Mouse (Mus musculus) limb, embryonic 10.5 days (tissue): ENCODE data around the gene Pycr1. TPM values are rescaled to one million over a fixed set of nuclear protein-coding genes. Genes with fewer than 3 reads are reported as not detected.

Source experiments
- DNase-seq: peaks from one replicate; pipeline ENCODE4 v3.0.0-alpha.2; 2017; ENCODE audit warnings: low spot score
- H3K27ac ChIP-seq: fragments of 300-500 bp; sonication (generic); 2 replicates; pipeline ENCODE4 v1.5.1; 2016; ENCODE audit warnings: mild to moderate bottlenecking
- H3K27me3 ChIP-seq: fragments of 300-500 bp; sonication (generic); 2 replicates; pipeline ENCODE4 v1.6.1; 2016; ENCODE audit warnings: low read depth, mild to moderate bottlenecking; ENCODE audit not compliant: poor library complexity, severe bottlenecking
- H3K36me3 ChIP-seq: fragments of 300-500 bp; sonication (generic); 2 replicates; pipeline ENCODE4 v1.6.1; 2016; ENCODE audit warnings: mild to moderate bottlenecking, moderate library complexity
- H3K4me1 ChIP-seq: fragments of 300-500 bp; sonication (generic); 2 replicates; pipeline ENCODE4 v1.6.1; 2016
- H3K4me3 ChIP-seq: fragments of 300-500 bp; sonication (generic); 2 replicates; pipeline ENCODE4 v1.5.1; 2016; ENCODE audit warnings: mild to moderate bottlenecking, moderate library complexity
- H3K9me3 ChIP-seq: fragments of 300-500 bp; sonication (generic); replicated peaks from 2 replicates; pipeline ENCODE4 v1.6.1; 2016; ENCODE audit warnings: mild to moderate bottlenecking
- WGBS: fragments of 180-500 bp; shearing (Covaris S2); methylation state at CpG from one replicate; pipeline ENCODE4 v1.1.7; 2016; 5-methylcytosine and 5-hydroxymethylcytosine counted together
- polyA plus RNA-seq: library from polyadenylated mRNA; unstranded; fragments of >200 nt; fragmentation: Nextera tagmentation; extraction: Ambion mirVana; gene quantifications from 2 replicates; pipeline ENCODE4 v1.2.1, GENCODE M21; 2016

The Pycr1 gene
- polyA plus RNA-seq, 1 experiment from 2014 or later, result 40.6 TPM

DNA sequence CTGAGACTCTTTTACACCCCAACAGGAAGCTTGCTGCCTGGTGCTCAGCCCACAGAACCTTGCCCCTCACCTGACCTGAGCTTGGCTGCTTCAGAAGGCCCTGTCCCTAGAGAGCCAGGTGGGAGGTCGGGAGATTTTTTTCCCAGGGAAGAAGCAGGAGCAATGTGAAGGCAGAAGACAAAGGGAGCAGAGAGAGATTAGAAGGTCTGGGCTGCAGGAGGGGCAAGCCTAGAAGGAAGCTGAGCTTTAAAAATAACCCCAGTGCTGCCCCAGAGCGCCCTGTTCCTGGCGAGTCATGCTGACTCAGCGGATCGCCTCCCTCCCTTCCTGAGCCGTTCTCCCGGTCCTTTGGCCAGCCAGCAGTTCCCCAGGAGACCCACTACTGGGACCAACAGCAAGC lies 13.7 kb downstream of the Pycr1 start:
- WGBS, result 51% methylated on average over 7 of the region's 7 CpGs
- no peak for DNase-seq

DNA sequence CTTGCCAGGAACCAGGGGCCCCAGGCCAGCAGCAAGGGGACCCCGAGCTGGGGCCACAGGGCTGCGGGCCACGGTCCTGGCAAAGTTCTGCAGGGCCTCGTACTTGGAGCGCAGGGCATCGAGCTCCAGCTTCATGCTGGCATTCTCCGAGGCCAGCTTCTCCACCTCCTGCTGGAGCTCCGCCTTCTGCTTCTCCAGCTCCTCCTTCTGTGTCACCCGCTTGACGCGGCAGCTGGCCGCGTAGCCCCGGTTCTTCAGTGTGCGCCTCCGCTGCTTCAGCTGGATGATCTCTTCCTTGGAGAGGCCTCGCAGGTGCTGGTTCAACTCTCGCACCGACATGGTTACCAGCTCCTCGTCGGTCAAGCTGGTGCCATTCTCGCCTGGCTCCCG lies 14.2 kb downstream of the Pycr1 start:
- H3K27ac ChIP-seq, result 0 out of 2 replicates have a peak overlapping the region, but pooled peaks have one; percentile 66
- peak overlapping the region; percentile 18 for H3K4me3 ChIP-seq
- H3K27me3 ChIP-seq, result no peaks in the 10 kb centered on the region
- H3K9me3 ChIP-seq, result no peaks in the 10 kb centered on the region
- H3K4me1 ChIP-seq, result peaks cover 57% of the 10 kb centered on the region
- H3K36me3 ChIP-seq, result peaks cover 43% of the 10 kb centered on the region
- no peak for DNase-seq
- WGBS, result 79% methylated on average over 23 of the region's 23 CpGs

More for the DNA sequence above, 13.7 kb downstream of the Pycr1 start:
- peak overlapping the region; percentile 18 for H3K4me3 ChIP-seq
- peaks cover 54% of the 10 kb centered on the region for H3K4me1 ChIP-seq
- peaks cover 43% of the 10 kb centered on the region for H3K36me3 ChIP-seq
- H3K9me3 ChIP-seq, result no peaks in the 10 kb centered on the region
- no peaks in the 10 kb centered on the region for H3K27me3 ChIP-seq
- H3K27ac ChIP-seq, result peak overlapping the region; percentile 66

DNA sequence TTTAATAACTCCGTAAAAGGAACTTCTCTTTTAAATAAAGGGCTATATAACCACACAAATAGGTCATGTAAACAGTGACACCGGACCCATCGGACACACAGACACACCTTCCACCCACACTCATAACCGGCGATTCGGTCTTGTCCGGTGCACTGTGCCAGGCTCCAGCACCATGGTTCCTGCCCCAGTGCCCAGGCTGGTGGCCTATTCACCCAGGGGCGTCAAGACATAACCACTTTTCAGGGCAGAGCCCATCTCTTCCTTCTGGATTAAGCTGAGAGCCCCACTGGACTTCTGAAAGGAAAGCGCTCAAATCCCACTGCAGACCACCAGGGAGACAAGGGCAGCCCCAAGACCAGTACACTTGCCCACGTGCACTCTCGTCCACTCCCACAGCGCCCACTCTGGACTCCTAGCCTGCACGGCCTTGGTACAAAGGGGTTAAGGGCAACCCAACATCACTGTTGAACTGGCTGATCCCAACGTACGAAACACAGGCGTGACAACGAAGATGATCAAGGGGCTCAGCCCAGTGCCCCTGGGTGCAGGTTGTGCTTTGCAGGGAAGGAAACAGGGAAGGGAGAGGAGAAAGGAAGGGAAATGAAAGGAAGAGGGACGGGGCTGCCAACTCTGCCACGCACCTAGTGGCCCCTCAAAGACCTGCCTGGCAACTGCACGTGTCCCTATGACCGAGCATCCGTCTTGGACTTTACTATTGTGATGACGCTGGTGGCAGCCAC lies 14.8 kb downstream of the Pycr1 start:
- peaks cover 59% of the 10 kb centered on the region for H3K4me1 ChIP-seq
- whole genome bisulfite sequencing, result 97% methylated on average over 23 of the region's 23 CpGs

DNA sequence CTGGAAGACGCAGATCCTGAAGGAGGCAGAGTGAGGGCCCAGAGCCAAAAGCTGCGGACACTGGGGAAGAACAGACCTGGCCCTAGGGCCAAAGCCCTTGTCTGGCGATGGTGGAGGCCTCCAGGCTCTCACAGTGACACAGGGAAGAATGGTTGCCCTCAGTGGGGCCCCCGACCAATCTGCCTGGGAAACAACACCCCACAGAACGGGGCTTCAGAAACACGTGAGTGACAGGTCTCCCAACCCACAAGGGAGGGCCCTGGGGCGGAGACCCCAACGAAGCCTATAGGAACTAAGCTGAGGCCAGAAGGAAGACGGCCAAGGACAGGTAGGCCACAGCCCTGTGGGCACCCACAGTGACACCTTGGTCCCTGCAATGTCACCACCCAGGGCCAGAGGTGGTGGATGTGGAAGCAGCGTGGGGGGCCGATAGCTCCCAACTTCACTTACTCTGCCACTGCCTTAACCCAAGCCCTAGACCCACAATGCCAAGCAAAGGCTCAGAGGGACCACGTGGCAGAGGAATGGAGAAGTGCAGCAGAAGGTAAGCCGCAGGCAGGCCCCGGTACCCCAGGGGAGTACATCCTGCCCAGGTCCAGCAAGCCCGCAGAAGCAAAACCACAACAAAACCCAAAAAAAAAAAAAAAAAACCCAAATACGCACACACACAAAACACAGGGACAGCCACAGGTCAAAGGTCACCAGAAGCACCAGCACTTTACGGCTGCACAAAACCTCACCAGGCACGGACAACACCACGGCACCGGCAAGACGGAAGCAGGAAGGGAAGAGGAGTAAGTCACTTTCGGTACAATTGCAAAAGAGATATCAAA lies 15.9 kb downstream of the Pycr1 start:
- DNase-seq, result no peak
- 84% methylated on average over 22 of the region's 22 CpGs for WGBS
- Histone ChIP-seq H3K9me3 (no peaks in the 10 kb centered on the region), H3K4me1 (peaks cover 56% of the 10 kb centered on the region), H3K27me3 (no peaks in the 10 kb centered on the region), H3K27ac (no peak overlapping the region), H3K36me3 (peaks cover 51% of the 10 kb centered on the region), H3K4me3 (no peak overlapping the region)

More for the DNA sequence above, 14.8 kb downstream of the Pycr1 start:
- Histone ChIP-seq H3K9me3 (no peaks in the 10 kb centered on the region), H3K27me3 (no peaks in the 10 kb centered on the region), H3K4me3 (peak overlapping the region; percentile 19), H3K36me3 (peaks cover 43% of the 10 kb centered on the region), H3K27ac (no peak overlapping the region)
- DNase-seq, result no peak

DNA sequence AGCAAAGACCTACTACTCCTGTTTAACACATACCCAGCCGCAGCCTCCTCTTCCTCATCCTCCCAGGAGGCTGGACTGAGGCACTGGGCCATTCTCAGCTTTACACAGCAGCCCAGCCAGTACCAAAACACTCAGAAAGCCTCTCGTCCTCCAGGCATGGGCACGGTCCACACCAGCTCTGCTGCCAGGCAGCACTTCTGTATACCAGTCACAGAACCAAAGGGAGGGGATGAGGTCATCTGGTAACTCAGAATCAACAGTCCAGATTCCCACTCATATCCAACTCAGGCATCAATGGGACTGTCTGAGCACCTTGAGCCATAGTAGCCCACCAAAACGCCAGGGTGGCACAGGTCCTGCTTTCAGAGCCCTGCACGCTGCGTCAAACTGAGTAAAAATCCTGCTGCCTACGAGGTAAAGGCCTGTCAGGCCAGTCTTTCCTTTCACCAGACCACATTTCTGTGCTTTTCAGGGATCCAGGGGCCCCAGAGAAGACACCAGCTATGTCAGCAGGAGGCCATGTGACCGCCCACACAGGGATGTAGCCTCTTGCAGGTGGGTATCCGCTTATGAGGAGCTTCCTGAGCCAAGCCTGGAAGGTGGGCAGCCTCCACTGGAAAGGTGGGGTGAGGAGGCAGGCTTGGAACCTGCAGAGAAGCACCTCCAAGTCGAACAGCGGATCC lies 16.6 kb downstream of the Pycr1 start:
- Histone ChIP-seq H3K4me3 (no peak overlapping the region), H3K27ac (no peak overlapping the region), H3K36me3 (peaks cover 57% of the 10 kb centered on the region), H3K4me1 (peaks cover 50% of the 10 kb centered on the region), H3K27me3 (no peaks in the 10 kb centered on the region), H3K9me3 (no peaks in the 10 kb centered on the region)
- WGBS, result 94% methylated on average over 11 of the region's 11 CpGs
- no peak for DNase-seq

DNA sequence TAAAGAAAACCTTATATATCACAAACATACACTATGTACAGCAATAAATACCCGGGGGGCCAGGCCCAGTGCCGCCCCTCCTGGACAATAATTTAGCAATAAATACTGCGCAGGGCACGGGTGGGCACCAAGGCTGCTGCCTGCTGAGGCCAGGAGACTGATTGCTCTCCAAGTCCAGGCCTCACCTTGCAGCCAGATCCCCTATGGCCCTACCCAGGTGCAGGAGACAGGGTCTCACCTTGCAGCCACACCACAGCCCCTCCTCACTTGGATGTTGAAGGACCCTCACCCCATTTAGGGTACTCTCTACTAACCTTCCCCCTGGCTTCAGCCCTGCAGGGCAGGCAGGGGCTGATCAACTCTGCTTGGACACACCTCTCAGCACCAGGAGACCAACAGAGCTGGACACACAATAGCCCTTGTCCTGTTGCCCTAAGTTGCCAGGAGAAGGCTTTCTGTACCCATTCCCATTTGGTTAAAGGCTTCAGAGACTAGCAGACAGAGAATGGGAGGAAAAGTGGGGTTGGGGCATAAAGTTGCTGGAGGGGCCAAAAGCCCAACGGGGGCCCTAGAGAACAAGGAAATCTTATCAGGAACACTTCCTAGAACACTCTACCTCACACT lies 18.3 kb downstream of the Pycr1 start, which contains the start of gene Sirt7:
Gene Sirt7, minus strand, starts transcription at position 89 of the 624 bp plus-strand sequence.
- H3K4me3 ChIP-seq, result peak within 1 kb of the TSS; percentile 87
- peaks cover 71% of the 10 kb centered on the region for H3K36me3 ChIP-seq
- 23% methylated on average over 5 of the region's 5 CpGs for WGBS

DNA sequence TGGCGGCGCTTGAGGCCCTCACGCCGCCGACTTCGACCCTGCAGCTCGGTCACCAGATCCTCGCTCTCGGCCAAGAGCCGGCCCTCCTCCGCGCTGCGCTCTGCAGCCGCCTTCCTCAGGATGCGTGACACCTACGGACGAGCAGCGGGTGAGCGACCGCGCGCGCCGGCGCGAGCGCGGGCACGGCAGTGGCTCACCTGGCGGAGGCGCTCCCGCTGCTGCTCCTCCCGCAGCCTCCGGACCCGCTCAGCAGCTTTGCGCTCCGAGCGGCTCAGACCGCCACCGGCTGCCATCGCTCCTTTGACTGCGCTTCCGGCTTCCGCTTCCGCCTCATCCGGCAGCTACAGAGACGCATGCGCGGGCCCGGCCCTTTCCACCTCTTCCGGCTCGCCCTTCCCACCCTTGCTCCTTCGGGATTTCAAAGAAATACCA lies 18.9 kb downstream of the Pycr1 start:
- 0% methylated on average over 53 of the region's 53 CpGs for WGBS
- no peaks in the 10 kb centered on the region for H3K27me3 ChIP-seq
- H3K27ac ChIP-seq, result peak overlapping the region; percentile 79
- H3K4me3 ChIP-seq, result peak overlapping the region; percentile 87
- peaks cover 71% of the 10 kb centered on the region for H3K36me3 ChIP-seq
- peak; percentile 90 for DNase-seq
- H3K4me1 ChIP-seq, result peaks cover 28% of the 10 kb centered on the region
- no peaks in the 10 kb centered on the region for H3K9me3 ChIP-seq

More for the DNA sequence above, 18.3 kb downstream of the Pycr1 start, which contains the start of gene Sirt7:
- DNase-seq, result no peak
- no peaks in the 10 kb centered on the region for H3K27me3 ChIP-seq
- peaks cover 33% of the 10 kb centered on the region for H3K4me1 ChIP-seq
- peak within 1 kb of the TSS; percentile 79 for H3K27ac ChIP-seq
- H3K9me3 ChIP-seq, result no peaks in the 10 kb centered on the region

DNA sequence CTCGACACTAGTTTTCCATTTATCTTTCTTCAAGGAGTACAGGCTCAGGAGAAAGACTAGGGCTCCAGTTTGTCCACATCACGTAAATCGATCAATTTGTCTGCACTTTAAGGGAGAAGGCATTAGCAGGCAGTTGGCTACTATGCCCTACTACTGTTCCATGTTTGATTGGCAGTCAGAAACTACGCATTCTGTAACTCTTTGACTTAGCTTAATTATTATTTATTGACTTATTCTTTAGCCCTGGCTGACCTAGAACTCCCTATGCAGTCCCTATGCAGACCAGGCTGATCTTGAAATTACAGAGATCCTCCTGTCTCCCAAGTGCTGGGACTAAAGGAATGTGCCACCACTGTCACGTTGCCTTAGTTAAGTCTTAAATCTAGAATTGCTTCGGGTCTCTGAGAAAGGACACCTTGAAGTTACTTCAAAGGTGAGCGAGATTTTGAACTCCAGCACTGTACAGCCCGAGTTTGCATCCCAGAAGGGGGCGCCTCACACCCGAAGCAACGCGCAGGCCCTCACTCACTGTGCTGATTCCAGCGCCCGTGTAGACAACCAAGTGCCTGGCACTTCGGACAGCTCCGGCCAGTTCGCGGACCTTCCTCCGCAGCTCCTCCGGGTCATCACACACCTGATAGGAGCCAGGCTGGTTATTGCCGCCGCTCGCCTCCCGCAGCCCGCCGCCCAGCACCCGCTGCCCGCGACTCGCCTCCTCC lies 19.4 kb downstream of the Pycr1 start:
- Histone ChIP-seq H3K27ac (peak overlapping the region; percentile 79), H3K4me3 (peak overlapping the region; percentile 87), H3K9me3 (no peaks in the 10 kb centered on the region), H3K36me3 (peaks cover 70% of the 10 kb centered on the region), H3K4me1 (peaks cover 22% of the 10 kb centered on the region), H3K27me3 (no peaks in the 10 kb centered on the region)
- 13% methylated on average over 30 of the region's 30 CpGs for whole genome bisulfite sequencing
- DNase-seq, result peak; percentile 74

DNA sequence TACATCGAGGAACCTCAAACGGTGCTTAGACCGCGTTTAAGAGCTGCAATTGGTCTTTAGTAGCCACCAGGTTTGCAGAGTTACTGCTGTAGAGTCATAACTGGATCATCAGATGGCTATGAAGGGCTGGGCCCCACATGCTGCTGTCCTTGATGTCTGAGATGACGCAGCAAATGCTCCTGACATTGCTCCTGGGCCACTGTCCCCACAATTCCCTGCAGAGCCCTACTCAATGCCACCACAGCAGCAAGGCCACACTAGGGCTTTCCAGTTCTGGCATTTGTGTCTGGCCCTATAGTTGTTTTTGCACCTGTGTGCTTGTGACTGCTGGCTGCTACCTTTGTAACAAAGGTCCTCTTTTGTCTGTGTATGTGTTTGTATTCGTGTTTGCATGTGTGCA lies 20.8 kb downstream of the Pycr1 start:
- no peaks in the 10 kb centered on the region for H3K27me3 ChIP-seq
- no peak overlapping the region for H3K4me3 ChIP-seq
- 93% methylated on average over 6 of the region's 6 CpGs for WGBS
- peaks cover 26% of the 10 kb centered on the region for H3K4me1 ChIP-seq
- H3K27ac ChIP-seq, result no peak overlapping the region
- peaks cover 73% of the 10 kb centered on the region for H3K36me3 ChIP-seq
- DNase-seq, result no peak
- H3K9me3 ChIP-seq, result no peaks in the 10 kb centered on the region

DNA sequence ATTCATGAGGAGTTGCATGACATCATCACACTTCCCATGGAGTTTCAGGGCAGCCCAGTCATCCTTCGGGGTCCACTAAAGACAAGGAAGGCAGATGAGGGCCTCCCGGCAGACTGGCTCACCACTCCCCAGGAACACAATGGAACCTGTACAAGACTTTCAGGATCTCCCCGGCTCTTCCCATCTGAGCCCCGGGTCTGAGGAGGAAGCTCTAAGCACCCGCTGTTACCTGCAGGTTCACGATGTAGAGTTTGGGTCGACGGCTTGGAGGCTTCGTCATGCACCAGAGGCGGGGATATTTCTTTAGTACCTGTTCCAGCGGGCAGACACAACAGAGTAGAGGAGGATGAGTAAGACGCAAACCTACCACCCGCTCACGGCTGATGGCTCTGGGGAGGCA lies 23.4 kb downstream of the Pycr1 start:
- H3K27ac ChIP-seq, result no peak overlapping the region
- 95% methylated on average over 14 of the region's 14 CpGs for WGBS
- no peak overlapping the region for H3K4me3 ChIP-seq
- peaks cover 65% of the 10 kb centered on the region for H3K36me3 ChIP-seq
- no peak for DNase-seq
- H3K9me3 ChIP-seq, result no peaks in the 10 kb centered on the region
- no peaks in the 10 kb centered on the region for H3K27me3 ChIP-seq
- H3K4me1 ChIP-seq, result peaks cover 33% of the 10 kb centered on the region

DNA sequence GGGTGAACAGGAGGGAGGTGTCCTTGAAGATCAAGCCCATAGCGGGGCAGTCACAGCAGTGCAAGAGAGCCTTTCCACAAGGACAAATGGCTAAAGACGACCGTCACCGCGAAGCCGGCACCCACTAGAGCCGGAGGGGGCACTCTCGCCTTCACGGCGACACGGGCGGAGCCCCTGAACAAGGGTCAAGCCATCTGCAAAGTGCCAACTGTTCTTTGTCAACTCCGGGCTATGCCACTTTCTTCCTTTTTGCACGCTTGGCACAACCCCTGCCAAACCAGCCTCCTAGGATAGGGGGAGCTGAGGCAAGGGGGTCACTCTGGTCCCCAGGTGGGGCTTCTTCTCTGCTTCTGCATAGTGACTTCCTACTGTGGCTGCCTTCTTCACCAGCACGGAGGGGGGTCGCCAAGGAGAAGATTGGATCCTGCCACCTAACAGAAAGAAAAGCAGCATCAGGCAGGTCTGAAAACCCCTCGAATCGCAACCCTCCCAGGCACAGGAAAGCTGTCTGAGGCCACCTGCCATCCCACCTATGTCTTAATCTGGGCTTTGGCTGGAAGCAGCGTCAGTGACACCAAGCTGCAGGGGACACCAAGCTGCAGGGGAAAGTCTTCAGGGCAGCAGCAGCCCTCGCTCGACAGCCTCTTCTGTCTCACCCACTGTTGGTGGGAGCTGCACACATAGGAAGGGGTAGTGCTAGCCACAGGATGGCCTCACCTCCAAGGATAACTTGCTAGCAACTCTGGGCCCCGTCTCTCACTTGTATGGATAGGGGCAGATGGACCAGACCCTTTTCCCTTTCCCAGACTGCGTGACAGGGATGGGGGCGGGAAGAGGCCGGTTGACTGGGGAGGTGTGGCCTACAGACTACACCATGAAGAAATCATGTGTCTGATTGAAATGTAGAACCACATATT lies 24.7 kb downstream of the Pycr1 start:
- WGBS, result 94% methylated on average over 25 of the region's 25 CpGs
- Histone ChIP-seq H3K27me3 (no peaks in the 10 kb centered on the region), H3K9me3 (no peaks in the 10 kb centered on the region), H3K27ac (no peak overlapping the region), H3K4me1 (peaks cover 22% of the 10 kb centered on the region), H3K36me3 (peaks cover 76% of the 10 kb centered on the region), H3K4me3 (0 out of 2 replicates have a peak overlapping the region, but pooled peaks have one; percentile 85)
- DNase-seq, result no peak
